8 mouse cellular contexts compared by ENCODE assay signal in genomic region chr5:64093349-64093871, GRCm38 (mm10). TPM values are rescaled to one million over a fixed set of nuclear protein-coding genes. Genes with fewer than 3 reads are reported as not detected.
DNase-seq lines count a peak whose midpoint lies in the region; ATAC-seq lines count a peak whose summit lies in the region.

No protein-coding gene starts in this region.

- no peak; the same call in none of the 2 replicates for ATAC-seq in forebrain, embryonic 12.5 days (ENCODE audit: low FRiP score)
- ATAC-seq in limb, embryonic 15.5 days (ENCODE audit: insufficient number of reproducible peaks, low FRiP score, low TSS enrichment, low read depth) = no peak
- ATAC-seq in midbrain, embryonic 15.5 days (replicated peaks) = no peak

- H3K4me1 ChIP-seq in forebrain, embryonic 12.5 days = peaks cover 11% of the 10 kb centered on the region
- H3K4me1 ChIP-seq in hindbrain, embryonic 10.5 days (replicated peaks) = peaks cover 22% of the 10 kb centered on the region
- H3K4me1 ChIP-seq in limb, embryonic 15.5 days = peaks cover 18% of the 10 kb centered on the region; the same call in 1 of the 2 replicates
- H3K4me1 ChIP-seq in midbrain, embryonic 15.5 days = peaks cover 11% of the 10 kb centered on the region

- peak; percentile 56 for DNase-seq in embryo, embryonic 10 days (ENCODE audit: low spot score)
- no peak for DNase-seq in embryo, embryonic 9.5 days (ENCODE audit: extremely low spot score)
- DNase-seq in adrenal gland, adult 18-20 months (ENCODE audit: low spot score in 2 of 2) = peak; percentile 35 to 37
- DNase-seq in hindbrain, embryonic 10.5 days (ENCODE audit: low spot score) = no peak
- no peak for DNase-seq in right cerebral cortex, postnatal 36 days (ENCODE audit: low spot score in 2 of 2)

- peak overlapping the region; percentile 70 for H3K9ac ChIP-seq in forebrain, embryonic 12.5 days
- H3K9ac ChIP-seq in limb, embryonic 15.5 days = peak overlapping the region; percentile 54
- H3K9ac ChIP-seq in midbrain, embryonic 15.5 days = peak overlapping the region; percentile 86

- H3K4me3 ChIP-seq in forebrain, embryonic 12.5 days (replicated peaks) = peak overlapping the region; percentile 62
- H3K4me3 ChIP-seq in hindbrain, embryonic 10.5 days = peak overlapping the region; percentile 84
- H3K4me3 ChIP-seq in limb, embryonic 15.5 days = peak overlapping the region; percentile 69
- peak overlapping the region; percentile 83 for H3K4me3 ChIP-seq in midbrain, embryonic 15.5 days

- H3K27ac ChIP-seq in forebrain, embryonic 12.5 days = 0 out of 2 replicates have a peak overlapping the region, but pooled peaks have one; percentile 54
- peak overlapping the region; percentile 92 for H3K27ac ChIP-seq in hindbrain, embryonic 10.5 days
- peak overlapping the region; percentile 62 for H3K27ac ChIP-seq in limb, embryonic 15.5 days
- peak overlapping the region; percentile 85 for H3K27ac ChIP-seq in midbrain, embryonic 15.5 days

- no peaks in the 10 kb centered on the region for H3K27me3 ChIP-seq in forebrain, embryonic 12.5 days
- H3K27me3 ChIP-seq in hindbrain, embryonic 10.5 days (ENCODE audit: insufficient read depth, poor library complexity, severe bottlenecking) = 0 out of 2 replicates have a peak, but pooled peaks cover 5% of the 10 kb centered on the region
- H3K27me3 ChIP-seq in limb, embryonic 15.5 days = no peaks in the 10 kb centered on the region
- H3K27me3 ChIP-seq in midbrain, embryonic 15.5 days (replicated peaks) = no peaks in the 10 kb centered on the region

- 2% methylated on average over 15 of the region's 15 CpGs for WGBS in forebrain, embryonic 12.5 days
- 4% methylated on average over 15 of the region's 15 CpGs for WGBS in hindbrain, embryonic 10.5 days
- 3% methylated on average over 15 of the region's 15 CpGs for WGBS in limb, embryonic 15.5 days
- WGBS in midbrain, embryonic 15.5 days = 3% methylated on average over 15 of the region's 15 CpGs

- H3K36me3 ChIP-seq in forebrain, embryonic 12.5 days (replicated peaks) = 0 out of 2 replicates have a peak, but pooled peaks cover 5% of the 10 kb centered on the region
- H3K36me3 ChIP-seq in hindbrain, embryonic 10.5 days = peaks cover 9% of the 10 kb centered on the region
- peaks cover 13% of the 10 kb centered on the region for H3K36me3 ChIP-seq in limb, embryonic 15.5 days
- H3K36me3 ChIP-seq in midbrain, embryonic 15.5 days (replicated peaks) = peaks cover 4% of the 10 kb centered on the region; the same call in 1 of the 2 replicates

- no peaks in the 10 kb centered on the region for H3K9me3 ChIP-seq in forebrain, embryonic 12.5 days
- no peaks in the 10 kb centered on the region for H3K9me3 ChIP-seq in hindbrain, embryonic 10.5 days
- H3K9me3 ChIP-seq in limb, embryonic 15.5 days = no peaks in the 10 kb centered on the region
- H3K9me3 ChIP-seq in midbrain, embryonic 15.5 days = no peaks in the 10 kb centered on the region

- peak overlapping the region; percentile 83 for H3K4me2 ChIP-seq in forebrain, embryonic 12.5 days
- H3K4me2 ChIP-seq in limb, embryonic 15.5 days = peak overlapping the region; percentile 73
- peak overlapping the region; percentile 70 for H3K4me2 ChIP-seq in midbrain, embryonic 15.5 days

RNA-seq across cellular contexts. Expression of gene Pgm2, which starts 0.7 kb away (rescaled TPM):
- 10 to 100 TPM; 17.3 to 28.8 TPM for total RNA-seq in adrenal gland, adult 18-20 months (2021)
- polyA plus RNA-seq in forebrain, embryonic 12.5 days (2016; fragmentation: Nextera tagmentation; extraction: Ambion mirVana) = 30.7 and 31.5 TPM in 2 replicates
- polyA plus RNA-seq in hindbrain, embryonic 10.5 days (2016; fragmentation: Nextera tagmentation; extraction: Ambion mirVana) = 22.6 and 26.0 TPM in 2 replicates
- polyA plus RNA-seq in limb, embryonic 15.5 days (2015; fragmentation: Nextera tagmentation; extraction: Ambion mirVana) = 29.5 and 31.5 TPM in 2 replicates
- 17.3 and 17.7 TPM in 2 replicates for polyA plus RNA-seq in midbrain, embryonic 15.5 days (2015; fragmentation: Nextera tagmentation; extraction: Ambion mirVana)

Comparison
In these comparisons a context has a peak if more than half of its experiments do, and no peak if none do; other contexts are left out.
1. DNase-seq: peak in embryo, embryonic 10 days (single experiment) and adrenal gland, adult 18-20 months (2 of 2); none in embryo, embryonic 9.5 days (single experiment), hindbrain, embryonic 10.5 days (single experiment) and right cerebral cortex, postnatal 36 days (0 of 2).
2. Peak in every context shown above with its lines, with median percentiles within 50 percentile points of each other: H3K27ac ChIP-seq, H3K4me2 ChIP-seq, H3K4me3 ChIP-seq and H3K9ac ChIP-seq.